Mouse (Mus musculus) heart, embryonic 12.5 days (tissue): Measurements from ENCODE around the gene Prn. TPM values are rescaled to one million over a fixed set of nuclear protein-coding genes. Genes with fewer than 3 reads are reported as not detected.

Experiments
- ATAC-seq: fragments of 200-750 bp; cut with Nextera tagmentation; 2 replicates; pipeline ENCODE4 v1.8.0; 2017; ENCODE audit warnings: moderate TSS enrichment, moderate library complexity; ENCODE audit not compliant: insufficient number of reproducible peaks, low FRiP score
- H3K27ac ChIP-seq: fragments of 300-500 bp; sonication (generic); 2 replicates; pipeline ENCODE4 v1.5.1; 2016; ENCODE audit warnings: mild to moderate bottlenecking, moderate library complexity; ENCODE audit not compliant: poor library complexity, severe bottlenecking
- H3K27me3 ChIP-seq: fragments of 300-500 bp; sonication (generic); replicated peaks from 2 replicates; pipeline ENCODE4 v1.6.1; 2016; ENCODE audit warnings: mild to moderate bottlenecking, moderate library complexity
- H3K36me3 ChIP-seq: fragments of 300-500 bp; sonication (generic); 2 replicates; pipeline ENCODE4 v1.6.1; 2016; ENCODE audit warnings: mild to moderate bottlenecking, moderate library complexity
- H3K4me1 ChIP-seq: fragments of 300-500 bp; sonication (generic); replicated peaks from 2 replicates; pipeline ENCODE4 v1.6.1; 2016; ENCODE audit warnings: mild to moderate bottlenecking
- H3K4me2 ChIP-seq: fragments of 300-500 bp; sonication (generic); 2 replicates; pipeline ENCODE4 v1.6.1; 2016; ENCODE audit warnings: mild to moderate bottlenecking, moderate library complexity
- H3K4me3 ChIP-seq: fragments of 300-500 bp; sonication (generic); 2 replicates; pipeline ENCODE4 v1.5.1; 2016; ENCODE audit warnings: mild to moderate bottlenecking
- H3K9ac ChIP-seq: fragments of 300-500 bp; sonication (generic); 2 replicates; pipeline ENCODE4 v1.6.1; 2016; ENCODE audit warnings: mild to moderate bottlenecking, moderate library complexity
- H3K9me3 ChIP-seq: fragments of 300-500 bp; sonication (generic); replicated peaks from 2 replicates; pipeline ENCODE4 v1.6.1; 2016; ENCODE audit warnings: mild to moderate bottlenecking, moderate library complexity
- WGBS: fragments of 180-500 bp; shearing (Covaris S2); methylation state at CpG from one replicate; pipeline ENCODE4 v1.1.7; 2016; 5-methylcytosine and 5-hydroxymethylcytosine counted together
- polyA plus RNA-seq: library from polyadenylated mRNA; unstranded; fragments of >200 nt; fragmentation: Nextera tagmentation; extraction: Ambion mirVana; gene quantifications from 2 replicates; pipeline ENCODE4 v1.2.1, GENCODE M21; 2016

Prn gene
- polyA plus RNA-seq, 1 experiment from 2014 or later: 0.24 TPM

- no peak overlapping the region for H3K4me3 ChIP-seq
- no peaks in the 10 kb centered on the region; the same call in 1 of the 2 replicates for H3K27me3 ChIP-seq
- no peak overlapping the region for H3K4me2 ChIP-seq
- H3K9me3 ChIP-seq: no peaks in the 10 kb centered on the region
- no peak overlapping the region for H3K9ac ChIP-seq
- no peaks in the 10 kb centered on the region for H3K36me3 ChIP-seq
- 72% methylated on average over 7 of the region's 7 CpGs for WGBS
- H3K4me1 ChIP-seq: peaks cover 42% of the 10 kb centered on the region
- H3K27ac ChIP-seq: no peak overlapping the region
- ATAC-seq: no peak
These were observed 86.6 kb downstream of the Prn start for GRCm38 (mm10) chr2:131996369-131996768.

- H3K27me3 ChIP-seq: no peaks in the 10 kb centered on the region; the same call in 1 of the 2 replicates
- H3K36me3 ChIP-seq: no peaks in the 10 kb centered on the region
- no peak overlapping the region for H3K27ac ChIP-seq
- peaks cover 41% of the 10 kb centered on the region for H3K4me1 ChIP-seq
- 39% methylated on average over 5 of the region's 5 CpGs for WGBS
- ATAC-seq: no peak
- H3K9me3 ChIP-seq: no peaks in the 10 kb centered on the region
- H3K9ac ChIP-seq: no peak overlapping the region
- H3K4me2 ChIP-seq: no peak overlapping the region
- no peak overlapping the region for H3K4me3 ChIP-seq
These were observed 87.6 kb downstream of the Prn start for GRCm38 (mm10) chr2:131997356-131997755.

- 62% methylated on average over 13 of the region's 13 CpGs for WGBS
- Histone ChIP-seq H3K9me3 (no peaks in the 10 kb centered on the region), H3K9ac (no peak overlapping the region), H3K27ac (no peak overlapping the region), H3K27me3 (no peaks in the 10 kb centered on the region), H3K36me3 (no peaks in the 10 kb centered on the region), H3K4me3 (no peak overlapping the region), H3K4me2 (no peak overlapping the region), H3K4me1 (peaks cover 24% of the 10 kb centered on the region)
- no peak for ATAC-seq
These were observed 92.1 kb downstream of the Prn start for GRCm38 (mm10) chr2:132001696-132002334.

GRCm38 (mm10) chr2:132003916-132004315 is 94.2 kb downstream of the Prn start:
- no peaks in the 10 kb centered on the region for H3K27me3 ChIP-seq
- no peak overlapping the region for H3K4me3 ChIP-seq
- no peak overlapping the region for H3K9ac ChIP-seq
- peaks cover 23% of the 10 kb centered on the region for H3K4me1 ChIP-seq
- WGBS: 70% methylated on average over 5 of the region's 5 CpGs
- no peak overlapping the region for H3K4me2 ChIP-seq
- H3K36me3 ChIP-seq: no peaks in the 10 kb centered on the region
- H3K27ac ChIP-seq: no peak overlapping the region
- ATAC-seq: no peak
- H3K9me3 ChIP-seq: no peaks in the 10 kb centered on the region

- Histone ChIP-seq H3K4me1 (peaks cover 23% of the 10 kb centered on the region), H3K9ac (no peak overlapping the region), H3K36me3 (no peaks in the 10 kb centered on the region), H3K27me3 (no peaks in the 10 kb centered on the region), H3K4me2 (no peak overlapping the region), H3K9me3 (no peaks in the 10 kb centered on the region), H3K27ac (no peak overlapping the region), H3K4me3 (no peak overlapping the region)
- 71% methylated on average over 9 of the region's 9 CpGs for WGBS
- ATAC-seq: no peak
These were observed 94.9 kb downstream of the Prn start for GRCm38 (mm10) chr2:132004495-132005136.

GRCm38 (mm10) chr2:132005445-132005844 is 95.7 kb downstream of the Prn start:
- Histone ChIP-seq H3K4me3 (no peak overlapping the region), H3K9me3 (no peaks in the 10 kb centered on the region), H3K27me3 (no peaks in the 10 kb centered on the region), H3K36me3 (no peaks in the 10 kb centered on the region), H3K4me2 (no peak overlapping the region), H3K4me1 (peaks cover 23% of the 10 kb centered on the region), H3K9ac (no peak overlapping the region), H3K27ac (no peak overlapping the region)
- WGBS: 81% methylated on average over 4 of the region's 4 CpGs
- ATAC-seq: no peak

Other genes starting within 250 kb of the Prn start
- gene Erv3, start 50.2 kb upstream of the Prn start, polyA plus RNA-seq: not detected in 2 replicates
- gene Prnp, start within 50 bp of the Prn start, polyA plus RNA-seq: 83.6 and 89.1 TPM in 2 replicates
- 5.4 and 6.2 TPM in 2 replicates for gene Prnd, start 40.9 kb downstream of the Prn start, polyA plus RNA-seq
- gene Rassf2, start 120.3 kb downstream of the Prn start, polyA plus RNA-seq: 4.8 and 5.3 TPM in 2 replicates
- 10.1 and 12.1 TPM in 2 replicates for gene Slc23a2, start 235.2 kb downstream of the Prn start, polyA plus RNA-seq